Mouse (Mus musculus): ENCODE results near the gene Enox1. TPM values are rescaled to one million over a fixed set of nuclear protein-coding genes. Genes with fewer than 3 reads are reported as not detected.
A peak's percentile ranks its signal among the peaks of the same experiment; 100 is the strongest.

Enox1 gene
- polyA plus RNA-seq, 1 experiment from 2014 or later, result 2.4 TPM

- Histone ChIP-seq H3K27me3 (ENCODE audit: control insufficient read depth, insufficient read depth, low read depth, low read length) (no peaks in the 10 kb centered on the region), H3K36me3 (ENCODE audit: control insufficient read depth, insufficient read depth, low read length) (no peaks in the 10 kb centered on the region), H3K9me3 (ENCODE audit: control insufficient read depth, low read length) (no peaks in the 10 kb centered on the region), H3K27ac (ENCODE audit: low read length) (no peak overlapping the region), H3K9ac (ENCODE audit: low read length) (no peak overlapping the region), H3K4me3 (ENCODE audit: low read length) (no peak overlapping the region), H3K4me1 (replicated peaks; ENCODE audit: control insufficient read depth, insufficient read depth, low read length) (peaks cover 2% of the 10 kb centered on the region), H3K4me2 (ENCODE audit: low read depth, low read length) (no peak overlapping the region)
- WGBS, result 68% methylated on average over 7 of the region's 7 CpGs
- no peak for ATAC-seq (ENCODE audit: low read depth)
Measured at GRCm38 (mm10) chr14:77677951-77678350, 521.4 kb downstream of the Enox1 start.

GRCm38 (mm10) chr14:77679877-77680276 is 523.3 kb downstream of the Enox1 start:
- H3K36me3 ChIP-seq (ENCODE audit: control insufficient read depth, insufficient read depth, low read length), result no peaks in the 10 kb centered on the region
- H3K4me1 ChIP-seq (replicated peaks; ENCODE audit: control insufficient read depth, insufficient read depth, low read length), result no peaks in the 10 kb centered on the region
- H3K4me3 ChIP-seq (ENCODE audit: low read length), result no peak overlapping the region
- H3K27ac ChIP-seq (ENCODE audit: low read length), result no peak overlapping the region
- H3K27me3 ChIP-seq (ENCODE audit: control insufficient read depth, insufficient read depth, low read depth, low read length), result no peaks in the 10 kb centered on the region
- ATAC-seq (ENCODE audit: low read depth), result no peak
- no peaks in the 10 kb centered on the region for H3K9me3 ChIP-seq (ENCODE audit: control insufficient read depth, low read length)
- H3K9ac ChIP-seq (ENCODE audit: low read length), result no peak overlapping the region
- no peak overlapping the region for H3K4me2 ChIP-seq (ENCODE audit: low read depth, low read length)
- 55% methylated on average over 9 of the region's 9 CpGs for WGBS

- Histone ChIP-seq H3K27me3 (ENCODE audit: control insufficient read depth, insufficient read depth, low read depth, low read length) (no peaks in the 10 kb centered on the region), H3K9me3 (ENCODE audit: control insufficient read depth, low read length) (no peaks in the 10 kb centered on the region), H3K27ac (ENCODE audit: low read length) (no peak overlapping the region), H3K4me2 (ENCODE audit: low read depth, low read length) (no peak overlapping the region), H3K36me3 (ENCODE audit: control insufficient read depth, insufficient read depth, low read length) (no peaks in the 10 kb centered on the region), H3K4me1 (replicated peaks; ENCODE audit: control insufficient read depth, insufficient read depth, low read length) (no peaks in the 10 kb centered on the region), H3K9ac (ENCODE audit: low read length) (no peak overlapping the region), H3K4me3 (ENCODE audit: low read length) (no peak overlapping the region)
- ATAC-seq (ENCODE audit: low read depth), result no peak
- 87% methylated on average over 10 of the region's 10 CpGs for WGBS
Measured at GRCm38 (mm10) chr14:77682888-77683555, 526.5 kb downstream of the Enox1 start.

GRCm38 (mm10) chr14:77689816-77690215 is 533.3 kb downstream of the Enox1 start:
- H3K27ac ChIP-seq (ENCODE audit: low read length), result no peak overlapping the region

GRCm38 (mm10) chr14:77705006-77705405 is 548.4 kb downstream of the Enox1 start:
- no peak overlapping the region for H3K9ac ChIP-seq (ENCODE audit: low read length)
- no peaks in the 10 kb centered on the region for H3K27me3 ChIP-seq (ENCODE audit: control insufficient read depth, insufficient read depth, low read depth, low read length)
- no peak overlapping the region for H3K4me3 ChIP-seq (ENCODE audit: low read length)
- no peak overlapping the region for H3K4me2 ChIP-seq (ENCODE audit: low read depth, low read length)
- WGBS, result 71% methylated on average over 6 of the region's 6 CpGs
- no peaks in the 10 kb centered on the region for H3K4me1 ChIP-seq (replicated peaks; ENCODE audit: control insufficient read depth, insufficient read depth, low read length)
- ATAC-seq (ENCODE audit: low read depth), result no peak
- H3K36me3 ChIP-seq (ENCODE audit: control insufficient read depth, insufficient read depth, low read length), result no peaks in the 10 kb centered on the region
- H3K27ac ChIP-seq (ENCODE audit: low read length), result no peak overlapping the region
- H3K9me3 ChIP-seq (ENCODE audit: control insufficient read depth, low read length), result no peaks in the 10 kb centered on the region

More at GRCm38 (mm10) chr14:77689816-77690215, 533.3 kb downstream of the Enox1 start:
- H3K4me3 ChIP-seq (ENCODE audit: low read length), result no peak overlapping the region
- no peak overlapping the region for H3K9ac ChIP-seq (ENCODE audit: low read length)
- no peaks in the 10 kb centered on the region for H3K27me3 ChIP-seq (ENCODE audit: control insufficient read depth, insufficient read depth, low read depth, low read length)
- H3K36me3 ChIP-seq (ENCODE audit: control insufficient read depth, insufficient read depth, low read length), result no peaks in the 10 kb centered on the region
- no peak overlapping the region for H3K4me2 ChIP-seq (ENCODE audit: low read depth, low read length)
- H3K4me1 ChIP-seq (replicated peaks; ENCODE audit: control insufficient read depth, insufficient read depth, low read length), result no peaks in the 10 kb centered on the region
- no peak for ATAC-seq (ENCODE audit: low read depth)
- 80% methylated on average over 4 of the region's 4 CpGs for WGBS
- H3K9me3 ChIP-seq (ENCODE audit: control insufficient read depth, low read length), result no peaks in the 10 kb centered on the region

- H3K4me2 ChIP-seq (ENCODE audit: low read depth, low read length), result peak overlapping the region; percentile 49
- H3K9ac ChIP-seq (ENCODE audit: low read length), result no peak overlapping the region
- WGBS, result 37% methylated on average over 21 of the region's 21 CpGs
- no peak for ATAC-seq (ENCODE audit: low read depth)
- no peaks in the 10 kb centered on the region for H3K4me1 ChIP-seq (replicated peaks; ENCODE audit: control insufficient read depth, insufficient read depth, low read length)
- H3K9me3 ChIP-seq (ENCODE audit: control insufficient read depth, low read length), result no peaks in the 10 kb centered on the region
- no peaks in the 10 kb centered on the region for H3K27me3 ChIP-seq (ENCODE audit: control insufficient read depth, insufficient read depth, low read depth, low read length)
- peak overlapping the region; percentile 18 for H3K4me3 ChIP-seq (ENCODE audit: low read length)
- no peaks in the 10 kb centered on the region for H3K36me3 ChIP-seq (ENCODE audit: control insufficient read depth, insufficient read depth, low read length)
- no peak overlapping the region for H3K27ac ChIP-seq (ENCODE audit: low read length)
Measured at GRCm38 (mm10) chr14:77706511-77707246, 550.1 kb downstream of the Enox1 start.

GRCm38 (mm10) chr14:77707279-77707678 is 550.7 kb downstream of the Enox1 start:
- WGBS, result 44% methylated on average over 12 of the region's 12 CpGs
- no peaks in the 10 kb centered on the region for H3K9me3 ChIP-seq (ENCODE audit: control insufficient read depth, low read length)
- H3K9ac ChIP-seq (ENCODE audit: low read length), result no peak overlapping the region
- H3K4me2 ChIP-seq (ENCODE audit: low read depth, low read length), result peak overlapping the region; percentile 49
- no peaks in the 10 kb centered on the region for H3K36me3 ChIP-seq (ENCODE audit: control insufficient read depth, insufficient read depth, low read length)
- H3K27me3 ChIP-seq (ENCODE audit: control insufficient read depth, insufficient read depth, low read depth, low read length), result no peaks in the 10 kb centered on the region
- no peak overlapping the region for H3K27ac ChIP-seq (ENCODE audit: low read length)
- peak overlapping the region; percentile 18 for H3K4me3 ChIP-seq (ENCODE audit: low read length)
- no peaks in the 10 kb centered on the region for H3K4me1 ChIP-seq (replicated peaks; ENCODE audit: control insufficient read depth, insufficient read depth, low read length)
- ATAC-seq (ENCODE audit: low read depth), result no peak

GRCm38 (mm10) chr14:77708354-77709150 is 552.0 kb downstream of the Enox1 start:
- no peak for ATAC-seq (ENCODE audit: low read depth)
- no peaks in the 10 kb centered on the region for H3K36me3 ChIP-seq (ENCODE audit: control insufficient read depth, insufficient read depth, low read length)
- H3K4me2 ChIP-seq (ENCODE audit: low read depth, low read length), result no peak overlapping the region
- 45% methylated on average over 12 of the region's 12 CpGs for WGBS
- no peaks in the 10 kb centered on the region for H3K4me1 ChIP-seq (replicated peaks; ENCODE audit: control insufficient read depth, insufficient read depth, low read length)
- H3K9ac ChIP-seq (ENCODE audit: low read length), result no peak overlapping the region
- H3K27me3 ChIP-seq (ENCODE audit: control insufficient read depth, insufficient read depth, low read depth, low read length), result no peaks in the 10 kb centered on the region
- no peak overlapping the region for H3K27ac ChIP-seq (ENCODE audit: low read length)
- no peaks in the 10 kb centered on the region for H3K9me3 ChIP-seq (ENCODE audit: control insufficient read depth, low read length)
- no peak overlapping the region for H3K4me3 ChIP-seq (ENCODE audit: low read length)

GRCm38 (mm10) chr14:77714931-77715535 is 558.5 kb downstream of the Enox1 start:
- Histone ChIP-seq H3K27ac (ENCODE audit: low read length) (no peak overlapping the region), H3K4me3 (ENCODE audit: low read length) (no peak overlapping the region), H3K4me1 (replicated peaks; ENCODE audit: control insufficient read depth, insufficient read depth, low read length) (no peaks in the 10 kb centered on the region), H3K9ac (ENCODE audit: low read length) (no peak overlapping the region), H3K9me3 (ENCODE audit: control insufficient read depth, low read length) (no peaks in the 10 kb centered on the region), H3K36me3 (ENCODE audit: control insufficient read depth, insufficient read depth, low read length) (no peaks in the 10 kb centered on the region), H3K4me2 (ENCODE audit: low read depth, low read length) (no peak overlapping the region), H3K27me3 (ENCODE audit: control insufficient read depth, insufficient read depth, low read depth, low read length) (no peaks in the 10 kb centered on the region)
- WGBS, result 72% methylated on average over 9 of the region's 9 CpGs
- ATAC-seq (ENCODE audit: low read depth), result no peak
